Mouse (Mus musculus) liver, embryonic 15.5 days (tissue): Measurements from ENCODE around the gene Swt1. TPM values are rescaled to one million over a fixed set of nuclear protein-coding genes. Genes with fewer than 3 reads are reported as not detected.
A peak's percentile ranks its signal among the peaks of the same experiment; 100 is the strongest.

Experiments used
- ATAC-seq: fragments of 200-750 bp; cut with Nextera tagmentation; 2 replicates; pipeline ENCODE4 v1.8.0; 2017; ENCODE audit warnings: moderate number of reproducible peaks, mild to moderate bottlenecking, moderate library complexity; ENCODE audit not compliant: insufficient read depth
- H3K27ac ChIP-seq: fragments of 300-500 bp; sonication (generic); replicated peaks from 2 replicates; pipeline ENCODE4 v1.5.1; 2015; ENCODE audit warnings: mild to moderate bottlenecking, inconsistent platforms
- H3K27me3 ChIP-seq: fragments of 300-500 bp; sonication (generic); 2 replicates; pipeline ENCODE4 v1.6.1; 2015; ENCODE audit warnings: mild to moderate bottlenecking, inconsistent platforms
- H3K36me3 ChIP-seq: fragments of 300-500 bp; sonication (generic); replicated peaks from 2 replicates; pipeline ENCODE4 v1.6.1; 2015; ENCODE audit warnings: moderate library complexity, mild to moderate bottlenecking, inconsistent platforms
- H3K4me1 ChIP-seq: fragments of 300-500 bp; sonication (generic); replicated peaks from 2 replicates; pipeline ENCODE4 v1.6.1; 2015; ENCODE audit warnings: inconsistent platforms
- H3K4me2 ChIP-seq: fragments of 300-500 bp; sonication (generic); 2 replicates; pipeline ENCODE4 v1.6.1; 2015; ENCODE audit warnings: moderate library complexity, mild to moderate bottlenecking, inconsistent platforms
- H3K4me3 ChIP-seq: fragments of 300-500 bp; sonication (generic); replicated peaks from 2 replicates; pipeline ENCODE4 v1.5.1; 2015; ENCODE audit warnings: mild to moderate bottlenecking, inconsistent platforms
- H3K9ac ChIP-seq: fragments of 300-500 bp; sonication (generic); 2 replicates; pipeline ENCODE4 v1.6.1; 2015; ENCODE audit warnings: moderate library complexity, mild to moderate bottlenecking, inconsistent platforms
- H3K9me3 ChIP-seq: fragments of 300-500 bp; sonication (generic); replicated peaks from 2 replicates; pipeline ENCODE4 v1.6.1; 2016; ENCODE audit warnings: inconsistent platforms
- WGBS: fragments of 180-500 bp; shearing (Covaris S2); methylation state at CpG from one replicate; pipeline ENCODE4 v1.1.7; 2015; ENCODE audit warnings: mixed read lengths; ENCODE audit not compliant: insufficient replicate concordance; 5-methylcytosine and 5-hydroxymethylcytosine counted together
- polyA plus RNA-seq: library from polyadenylated mRNA; unstranded; fragments of >200 nt; fragmentation: Nextera tagmentation; extraction: Ambion mirVana; gene quantifications from 2 replicates; pipeline ENCODE4 v1.2.1, GENCODE M21; 2015

The Swt1 gene
- polyA plus RNA-seq, 1 experiment from 2014 or later, result 15.4 TPM

DNA sequence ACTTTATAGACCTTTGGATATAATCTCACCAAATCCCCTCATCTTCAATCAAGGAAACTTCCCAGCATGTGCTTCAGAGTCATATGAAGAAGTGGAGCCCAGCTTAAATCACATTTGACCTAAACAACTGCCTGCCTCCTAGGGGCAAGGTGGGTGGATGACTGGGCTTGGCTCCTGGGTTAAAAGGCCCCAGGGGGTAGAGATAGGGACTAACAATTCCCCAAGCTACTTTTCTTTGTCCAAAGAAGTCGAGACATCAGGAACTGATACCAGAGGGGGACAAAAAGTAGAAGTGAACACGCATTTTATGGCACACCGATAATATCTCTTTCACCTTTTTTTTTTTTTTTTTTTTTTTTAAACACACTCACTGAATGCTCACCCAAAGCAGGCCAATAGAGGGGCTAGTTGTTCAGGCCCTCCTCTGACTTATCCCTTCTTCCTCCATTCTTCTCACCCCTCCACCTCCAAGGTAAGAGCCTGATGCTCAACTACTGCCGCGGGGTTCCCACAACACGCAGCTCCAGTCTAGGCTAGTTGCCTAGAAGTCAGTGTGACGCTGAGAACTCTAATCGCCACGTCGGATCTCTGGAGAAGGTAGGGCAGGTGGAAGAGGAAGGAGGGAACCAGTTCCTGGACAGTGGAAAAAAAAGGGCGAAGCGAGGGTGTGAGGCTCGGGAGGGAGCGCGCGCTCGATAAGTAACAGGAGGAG is 84.5 kb downstream of the Swt1 start:
- H3K27ac ChIP-seq, result peak overlapping the region; percentile 87
- H3K9me3 ChIP-seq, result no peaks in the 10 kb centered on the region
- ATAC-seq, result no peak
- no peaks in the 10 kb centered on the region for H3K27me3 ChIP-seq
- H3K4me1 ChIP-seq, result peaks cover 62% of the 10 kb centered on the region
- peaks cover 2% of the 10 kb centered on the region; the same call in 1 of the 2 replicates for H3K36me3 ChIP-seq
- H3K4me2 ChIP-seq, result peak overlapping the region; percentile 99
- peak overlapping the region; percentile 84 for H3K4me3 ChIP-seq
- WGBS, result under 1% methylated on average over 17 of the region's 17 CpGs
- H3K9ac ChIP-seq, result peak overlapping the region; percentile 63

DNA sequence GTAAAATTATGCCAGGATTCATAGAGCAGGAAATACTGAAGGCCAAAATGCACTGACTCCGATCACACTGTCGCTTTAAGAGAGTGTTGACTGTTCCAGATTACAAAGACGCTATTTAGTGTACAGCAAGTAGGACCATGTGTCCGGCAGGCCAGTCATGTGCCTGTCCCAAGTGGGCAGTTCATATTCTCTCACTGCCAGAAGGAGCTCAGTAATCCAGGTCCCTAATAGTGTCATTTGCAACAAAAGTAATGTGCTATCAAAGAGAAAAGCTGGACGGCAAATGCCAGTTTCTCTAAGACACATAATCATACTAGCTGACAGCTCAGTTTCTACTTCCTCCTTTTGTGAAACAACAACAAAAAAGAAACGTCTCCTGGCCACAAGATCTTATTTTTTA is 85.3 kb downstream of the Swt1 start:
- Histone ChIP-seq H3K4me3 (peak overlapping the region; percentile 84), H3K9ac (0 out of 2 replicates have a peak overlapping the region, but pooled peaks have one; percentile 5), H3K4me2 (peak overlapping the region; percentile 99), H3K27me3 (no peaks in the 10 kb centered on the region), H3K9me3 (no peaks in the 10 kb centered on the region), H3K36me3 (no peaks in the 10 kb centered on the region), H3K4me1 (peaks cover 64% of the 10 kb centered on the region), H3K27ac (peak overlapping the region; percentile 87)
- no peak for ATAC-seq
- WGBS, result 17% methylated on average over 6 of the region's 6 CpGs

DNA sequence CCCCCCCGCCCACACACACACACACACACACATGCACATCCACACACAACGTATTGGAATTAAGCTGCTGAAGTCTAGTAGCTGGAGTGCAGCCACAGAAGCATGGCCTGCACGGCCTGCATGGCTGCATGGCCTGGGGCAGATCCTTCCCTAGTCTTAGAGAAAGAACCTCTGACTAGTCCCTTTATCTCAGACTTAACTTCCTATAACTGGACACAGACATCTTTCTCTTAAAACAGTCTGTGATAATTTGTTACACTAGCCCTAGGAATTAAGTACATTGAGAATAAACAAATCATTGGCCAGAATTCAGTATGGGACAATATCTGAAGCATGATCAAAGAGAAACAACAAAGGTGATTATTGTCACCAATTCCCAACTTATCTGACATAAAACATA is 85.9 kb downstream of the Swt1 start:
- 40% methylated on average over 3 of the region's 3 CpGs for WGBS
- Histone ChIP-seq H3K4me3 (no peak overlapping the region), H3K36me3 (no peaks in the 10 kb centered on the region), H3K9ac (no peak overlapping the region), H3K4me2 (peak overlapping the region; percentile 99; the same call in 1 of the 2 replicates), H3K4me1 (peaks cover 61% of the 10 kb centered on the region), H3K9me3 (no peaks in the 10 kb centered on the region), H3K27me3 (no peaks in the 10 kb centered on the region), H3K27ac (no peak overlapping the region)
- ATAC-seq, result no peak

DNA sequence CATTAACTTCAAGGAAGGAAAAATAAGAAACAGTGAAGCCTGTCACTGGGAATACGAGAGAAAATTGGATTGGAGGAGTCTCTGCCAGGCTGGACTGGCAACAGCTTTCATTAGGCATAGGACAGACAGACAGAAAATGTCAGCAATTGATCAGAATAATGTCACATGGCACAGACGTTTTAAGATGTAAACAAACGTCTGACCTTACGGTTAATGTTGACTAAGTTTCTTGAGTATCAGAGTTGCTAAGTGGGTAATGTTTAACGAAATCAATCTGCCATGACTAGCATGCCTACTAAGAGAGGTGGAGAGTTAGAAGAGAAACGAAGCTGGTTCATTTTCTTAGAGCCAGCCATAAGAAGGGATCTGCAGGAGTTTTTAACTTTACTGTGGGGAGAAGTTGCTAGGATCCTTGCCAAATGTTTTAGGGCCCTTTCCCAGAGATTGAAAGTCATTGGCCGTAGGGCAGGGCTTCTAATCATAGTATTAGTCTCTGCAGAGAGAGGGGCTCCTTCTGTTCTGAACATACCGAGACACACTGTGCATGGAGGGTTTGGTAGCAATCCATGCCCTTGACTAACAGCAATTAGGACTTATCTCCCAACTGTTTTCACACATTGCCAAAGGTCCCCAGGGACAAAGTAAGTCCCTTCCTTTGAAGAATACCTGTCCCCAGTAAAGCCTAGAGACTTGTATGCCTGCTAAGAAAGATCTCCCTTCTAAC is 86.8 kb downstream of the Swt1 start:
- Histone ChIP-seq H3K4me1 (peaks cover 53% of the 10 kb centered on the region), H3K9me3 (no peaks in the 10 kb centered on the region), H3K27me3 (no peaks in the 10 kb centered on the region), H3K27ac (no peak overlapping the region), H3K4me3 (no peak overlapping the region), H3K4me2 (no peak overlapping the region), H3K36me3 (no peaks in the 10 kb centered on the region), H3K9ac (no peak overlapping the region)
- ATAC-seq, result no peak
- WGBS, result 59% methylated on average over 8 of the region's 8 CpGs

DNA sequence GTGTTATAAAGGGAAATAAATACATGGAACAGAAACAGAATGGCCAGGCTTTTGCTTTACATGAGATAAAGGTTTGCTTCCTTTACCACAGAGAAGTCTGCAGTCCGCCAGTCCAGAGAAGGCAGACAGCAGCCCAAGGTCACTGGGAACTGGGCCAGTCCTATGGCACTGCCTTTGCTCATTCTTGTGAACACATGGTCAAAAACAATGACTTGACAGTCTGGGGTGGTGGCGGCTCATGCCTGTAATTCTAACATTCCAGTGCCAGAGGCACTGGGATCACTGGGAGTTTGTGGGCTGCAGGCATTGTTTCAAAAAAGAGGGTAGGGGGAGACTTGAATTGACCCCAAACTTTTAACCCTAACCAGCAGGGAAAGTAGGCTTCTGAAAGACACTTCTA is 89.3 kb downstream of the Swt1 start:
- no peak overlapping the region for H3K4me2 ChIP-seq
- no peak overlapping the region for H3K9ac ChIP-seq
- H3K4me3 ChIP-seq, result no peak overlapping the region
- WGBS, result 38% methylated on average over 2 of the region's 2 CpGs
- no peaks in the 10 kb centered on the region for H3K9me3 ChIP-seq
- peaks cover 45% of the 10 kb centered on the region for H3K4me1 ChIP-seq
- peak overlapping the region; percentile 54 for H3K27ac ChIP-seq
- ATAC-seq, result 0 out of 2 replicates have a peak, but pooled peaks have one; percentile 44
- H3K27me3 ChIP-seq, result no peaks in the 10 kb centered on the region
- H3K36me3 ChIP-seq, result no peaks in the 10 kb centered on the region

DNA sequence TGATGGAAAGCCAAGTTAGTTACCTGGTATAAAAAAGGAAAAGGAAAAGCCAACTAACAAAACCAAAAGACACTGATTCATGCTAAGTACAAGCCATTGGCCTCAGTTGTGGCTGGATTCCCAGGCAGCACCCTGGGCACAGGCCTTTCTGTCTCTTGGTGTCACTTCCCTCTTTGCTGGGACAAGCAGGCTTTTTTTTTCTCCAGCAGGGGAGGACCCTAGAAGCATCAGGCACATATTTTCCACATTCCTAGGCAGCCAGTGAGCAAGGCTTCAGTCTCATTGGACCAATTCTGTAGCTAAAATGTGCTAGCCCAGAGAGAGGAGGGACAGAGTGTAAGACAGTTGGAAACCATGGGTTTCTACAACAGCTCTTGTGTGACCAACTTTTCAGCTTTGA is 90.0 kb downstream of the Swt1 start:
- no peak for ATAC-seq

DNA sequence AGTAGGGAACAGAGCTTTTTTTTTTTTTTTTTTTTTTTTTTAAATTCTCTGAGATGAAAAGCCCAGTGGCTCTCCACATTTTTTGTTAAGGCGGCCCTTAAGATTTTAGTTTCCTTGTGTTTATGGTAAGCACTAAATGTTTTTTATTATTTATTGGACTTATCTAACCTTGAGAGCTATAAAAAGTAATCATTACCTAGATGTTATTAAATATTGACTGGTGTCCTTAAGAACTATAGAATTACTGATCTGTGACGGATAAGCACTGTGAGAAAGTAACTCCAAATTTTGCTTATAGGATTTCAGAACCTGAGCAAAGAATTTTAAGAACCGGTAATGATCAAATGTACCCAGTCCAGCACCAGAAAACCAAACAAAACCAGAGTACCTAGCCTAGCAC is 95.4 kb downstream of the Swt1 start:
- WGBS, result 74% methylated on average over 3 of the region's 3 CpGs
- ATAC-seq, result no peak
- Histone ChIP-seq H3K4me2 (no peak overlapping the region), H3K4me3 (no peak overlapping the region), H3K36me3 (no peaks in the 10 kb centered on the region), H3K27ac (no peak overlapping the region), H3K4me1 (0 out of 2 replicates have a peak, but pooled peaks cover 6% of the 10 kb centered on the region), H3K9me3 (no peaks in the 10 kb centered on the region), H3K9ac (no peak overlapping the region), H3K27me3 (no peaks in the 10 kb centered on the region)

More for the DNA sequence above, 90.0 kb downstream of the Swt1 start:
- H3K27me3 ChIP-seq, result no peaks in the 10 kb centered on the region
- no peaks in the 10 kb centered on the region for H3K9me3 ChIP-seq
- H3K4me2 ChIP-seq, result no peak overlapping the region
- H3K4me3 ChIP-seq, result no peak overlapping the region
- H3K36me3 ChIP-seq, result no peaks in the 10 kb centered on the region
- peaks cover 38% of the 10 kb centered on the region for H3K4me1 ChIP-seq
- H3K27ac ChIP-seq, result peak overlapping the region; percentile 54; the same call in 1 of the 2 replicates
- H3K9ac ChIP-seq, result no peak overlapping the region

DNA sequence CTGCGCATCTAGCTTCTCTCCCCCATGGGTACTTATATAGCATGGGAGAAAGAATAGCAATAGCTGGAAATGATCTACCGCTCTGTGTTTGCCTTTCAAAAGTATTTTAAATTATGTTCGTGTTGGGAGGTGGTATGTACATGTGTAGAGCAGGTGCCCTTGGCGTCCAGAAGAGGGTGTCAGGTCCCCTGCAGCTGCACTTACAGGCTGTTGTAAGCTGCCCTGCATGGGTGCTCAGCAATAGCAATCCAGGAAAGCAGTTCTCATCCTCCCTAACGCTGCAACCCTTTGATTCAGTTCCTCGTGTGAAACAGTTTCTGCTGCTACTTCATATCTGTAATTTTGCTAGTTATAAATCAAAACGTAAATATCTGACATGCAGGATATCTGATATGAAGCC is 98.7 kb downstream of the Swt1 start:
- H3K4me1 ChIP-seq, result 0 out of 2 replicates have a peak, but pooled peaks cover 14% of the 10 kb centered on the region
- 64% methylated on average over 7 of the region's 7 CpGs for whole genome bisulfite sequencing
- no peaks in the 10 kb centered on the region for H3K9me3 ChIP-seq
- H3K9ac ChIP-seq, result no peak overlapping the region
- no peaks in the 10 kb centered on the region for H3K36me3 ChIP-seq
- no peaks in the 10 kb centered on the region for H3K27me3 ChIP-seq
- no peak overlapping the region for H3K4me3 ChIP-seq
- H3K4me2 ChIP-seq, result no peak overlapping the region
- no peak overlapping the region for H3K27ac ChIP-seq
- ATAC-seq, result no peak

DNA sequence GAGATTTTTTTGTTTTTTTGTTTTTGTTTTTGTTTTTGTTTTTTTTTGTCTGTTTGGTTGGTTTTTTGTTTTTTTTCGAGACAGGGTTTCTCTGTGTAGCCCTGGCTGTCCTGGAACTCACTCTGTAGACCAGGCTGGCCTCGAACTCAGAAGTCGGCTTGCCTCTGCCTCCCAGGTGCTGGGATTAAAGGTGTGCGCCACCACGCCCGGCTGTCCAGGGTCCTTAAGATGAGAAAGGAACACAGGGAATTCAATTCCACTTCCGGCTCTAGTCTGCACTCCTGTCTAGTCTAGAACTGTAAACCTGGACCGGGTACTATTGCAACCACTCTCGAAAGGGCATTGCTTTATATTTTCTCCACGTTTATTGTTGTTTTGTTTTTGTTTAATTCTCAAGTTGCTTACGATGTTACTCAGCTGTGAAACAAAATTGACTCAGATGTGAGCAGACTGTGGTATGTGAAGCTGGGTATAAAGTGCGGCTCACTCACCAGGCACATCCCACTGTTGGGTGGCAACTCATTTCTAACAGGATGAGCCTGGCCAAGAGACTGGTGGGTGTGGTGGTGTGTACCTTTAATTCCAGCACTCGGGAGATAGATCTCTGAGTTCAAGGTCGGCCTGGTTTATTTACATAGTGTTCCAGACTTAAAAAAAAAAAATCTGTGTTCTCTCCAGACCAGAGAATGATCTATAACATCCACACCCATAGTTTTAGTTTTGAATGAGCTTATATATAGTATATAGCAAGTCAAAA is 99.7 kb downstream of the Swt1 start:
- Histone ChIP-seq H3K9ac (no peak overlapping the region), H3K4me3 (no peak overlapping the region), H3K9me3 (no peaks in the 10 kb centered on the region), H3K27ac (no peak overlapping the region), H3K4me1 (0 out of 2 replicates have a peak, but pooled peaks cover 14% of the 10 kb centered on the region), H3K4me2 (no peak overlapping the region), H3K27me3 (no peaks in the 10 kb centered on the region), H3K36me3 (no peaks in the 10 kb centered on the region)
- 71% methylated on average over 14 of the region's 14 CpGs for WGBS
- ATAC-seq, result peak; percentile 34; the same call in 1 of the 2 replicates

DNA sequence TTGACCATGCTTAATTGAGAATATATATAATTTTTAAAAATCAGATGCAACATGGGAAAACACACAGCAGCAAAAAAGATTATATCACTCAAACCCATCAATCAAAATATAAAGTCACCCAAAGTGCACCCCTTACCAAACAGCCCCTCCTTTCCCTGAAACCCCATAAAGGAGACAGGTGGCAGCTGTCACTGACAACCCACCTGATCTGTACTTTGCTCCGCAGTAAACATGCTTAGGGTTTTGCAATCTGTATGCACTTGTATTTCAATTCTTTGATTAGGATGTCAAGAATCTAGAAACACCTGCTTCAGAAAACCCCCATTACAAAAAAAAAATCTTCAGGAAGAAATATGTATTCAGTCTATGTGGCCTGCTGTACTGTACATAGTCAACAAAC is 102.9 kb downstream of the Swt1 start:
- WGBS, result 49% methylated on average over 1 of the region's 1 CpGs

DNA sequence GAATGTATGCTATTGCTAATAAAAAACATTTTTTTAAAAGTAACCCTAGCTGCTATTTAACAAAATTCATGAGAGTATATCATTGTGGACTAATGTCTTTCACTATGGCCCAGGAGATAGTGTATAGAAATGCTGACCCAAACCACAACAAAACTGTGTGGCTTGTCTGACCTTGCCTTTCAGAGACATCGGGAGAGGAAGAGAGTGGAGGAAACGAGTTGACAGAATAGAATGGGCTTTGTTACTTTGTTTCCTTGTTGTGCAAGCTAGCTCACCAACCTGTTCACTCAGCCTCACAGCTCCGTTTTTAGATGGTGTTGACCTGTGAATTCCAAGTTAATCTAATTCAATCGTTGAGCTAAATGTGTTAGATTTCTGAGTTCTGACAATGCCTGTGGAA is 107.8 kb downstream of the Swt1 start:
- H3K4me2 ChIP-seq, result no peak overlapping the region
- 0 out of 2 replicates have a peak, but pooled peaks cover 3% of the 10 kb centered on the region for H3K4me1 ChIP-seq
- 23% methylated on average over 4 of the region's 4 CpGs for WGBS
- no peaks in the 10 kb centered on the region for H3K36me3 ChIP-seq
- H3K27ac ChIP-seq, result no peak overlapping the region
- no peak overlapping the region for H3K4me3 ChIP-seq
- no peaks in the 10 kb centered on the region for H3K9me3 ChIP-seq
- ATAC-seq, result no peak
- no peaks in the 10 kb centered on the region for H3K27me3 ChIP-seq
- H3K9ac ChIP-seq, result no peak overlapping the region

More for the DNA sequence above, 102.9 kb downstream of the Swt1 start:
- Histone ChIP-seq H3K9ac (no peak overlapping the region), H3K4me1 (0 out of 2 replicates have a peak, but pooled peaks cover 14% of the 10 kb centered on the region), H3K4me3 (no peak overlapping the region), H3K4me2 (no peak overlapping the region), H3K9me3 (no peaks in the 10 kb centered on the region), H3K27me3 (no peaks in the 10 kb centered on the region), H3K27ac (no peak overlapping the region), H3K36me3 (no peaks in the 10 kb centered on the region)
- no peak for ATAC-seq
